Mouse (Mus musculus): Measurements from ENCODE around the gene Pnkp. TPM values are rescaled to one million over a fixed set of nuclear protein-coding genes. Genes with fewer than 3 reads are reported as not detected.

Pnkp gene
- polyA plus RNA-seq (2015; fragmentation: Nextera tagmentation; extraction: Ambion mirVana) = 27.6 and 30.9 TPM in 2 replicates

DNA sequence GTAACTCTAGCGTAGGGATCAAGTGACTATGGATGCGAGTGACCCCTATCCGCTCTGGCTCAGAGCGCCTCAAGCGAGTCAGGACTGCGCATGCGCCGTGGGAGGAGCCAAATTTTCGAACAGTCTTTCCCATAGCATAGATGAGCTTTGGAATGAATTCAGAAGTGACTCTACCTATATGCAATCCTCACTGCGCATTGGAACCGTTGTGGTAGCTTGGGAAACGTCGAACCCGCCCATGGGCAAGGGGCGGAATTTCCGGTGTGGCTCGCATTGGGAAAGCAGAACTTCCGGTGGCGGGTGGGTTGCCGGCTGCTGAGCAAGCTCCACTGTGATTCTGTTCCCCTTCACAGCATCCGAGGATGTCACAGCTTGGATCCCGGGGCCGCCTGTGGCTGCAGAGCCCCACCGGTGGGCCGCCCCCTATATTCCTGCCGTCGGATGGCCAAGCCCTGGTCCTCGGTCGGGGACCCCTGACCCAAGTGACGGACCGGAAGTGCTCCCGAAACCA, at the start of gene Pnkp:
TSS of gene Pnkp (plus strand) at position 98 of the 511 bp plus-strand sequence.

DNA sequence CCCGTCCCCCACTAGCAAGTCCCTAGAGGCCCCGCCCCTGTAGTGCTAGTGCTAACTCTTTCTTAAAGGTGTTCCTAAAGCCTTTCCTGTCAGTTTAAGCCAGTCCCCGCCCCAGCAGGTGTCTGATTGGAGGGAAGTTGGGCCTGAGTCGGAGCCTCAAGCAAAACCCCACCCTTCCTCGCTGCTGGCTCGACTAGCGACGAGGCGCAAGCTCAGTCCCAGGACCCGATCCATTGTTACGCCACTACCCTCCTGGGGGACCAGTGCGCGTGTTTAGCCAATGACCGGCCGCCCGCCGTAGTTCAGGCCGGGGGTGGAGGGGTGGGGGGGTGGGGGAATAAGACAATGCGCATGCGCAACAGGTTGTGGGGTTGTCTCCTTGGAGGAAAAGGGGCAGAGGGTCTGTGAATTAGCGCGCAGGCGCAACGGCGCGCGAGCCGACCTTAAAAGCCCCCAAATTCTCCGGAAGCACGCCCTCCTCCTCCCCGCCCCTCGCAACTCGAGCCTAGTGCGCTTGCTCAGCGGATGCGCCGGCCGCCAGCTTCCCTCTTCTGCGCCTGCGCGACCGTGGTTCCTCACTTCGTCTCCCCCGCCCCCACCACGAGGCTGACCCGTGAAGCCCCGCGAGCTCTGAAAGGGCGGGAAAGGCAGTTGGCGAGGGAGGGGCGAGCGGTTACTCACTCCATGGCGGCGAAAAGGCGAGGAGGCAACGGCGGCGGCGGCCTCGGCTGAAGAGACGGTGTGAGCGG, 41.0 kb upstream of the Pnkp start, which contains the start of the genes Nup62 and Il4i1:
TSS of gene Nup62 (plus strand) at position 368 of the 749 bp plus-strand sequence.
TSS of gene Il4i1 (plus strand) at position 667 of the 749 bp plus-strand sequence.

DNA sequence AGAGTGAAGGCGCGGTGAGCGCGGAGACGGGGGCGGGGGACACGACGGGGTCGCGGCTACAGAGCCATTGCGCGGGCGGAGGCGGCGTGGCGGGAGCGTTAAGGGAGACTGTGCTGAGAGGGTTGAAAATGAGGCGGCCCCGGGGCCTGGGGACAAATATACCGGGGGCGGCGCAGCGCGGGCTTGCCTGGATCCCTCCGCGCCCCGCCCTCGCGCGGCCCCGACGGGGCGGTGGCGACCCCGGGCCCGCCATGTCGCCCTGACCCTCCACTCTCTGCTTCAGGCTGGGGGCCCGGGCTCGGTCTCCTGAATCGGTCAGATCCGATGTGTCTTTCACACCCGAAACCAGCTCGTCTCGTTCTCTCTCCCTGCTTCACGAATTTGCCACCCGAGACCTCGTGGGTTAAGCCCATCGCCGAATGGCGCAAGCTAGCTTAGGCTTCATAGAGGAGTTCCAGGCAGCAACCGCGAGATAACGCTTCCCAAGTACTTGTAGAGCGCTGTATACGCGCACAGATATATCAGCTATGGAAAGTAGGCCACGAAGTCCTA, 40.4 kb upstream of the Pnkp start, which contains the start of gene Atf5:
TSS of gene Atf5 (minus strand) at position 189 of the 552 bp plus-strand sequence.

DNA sequence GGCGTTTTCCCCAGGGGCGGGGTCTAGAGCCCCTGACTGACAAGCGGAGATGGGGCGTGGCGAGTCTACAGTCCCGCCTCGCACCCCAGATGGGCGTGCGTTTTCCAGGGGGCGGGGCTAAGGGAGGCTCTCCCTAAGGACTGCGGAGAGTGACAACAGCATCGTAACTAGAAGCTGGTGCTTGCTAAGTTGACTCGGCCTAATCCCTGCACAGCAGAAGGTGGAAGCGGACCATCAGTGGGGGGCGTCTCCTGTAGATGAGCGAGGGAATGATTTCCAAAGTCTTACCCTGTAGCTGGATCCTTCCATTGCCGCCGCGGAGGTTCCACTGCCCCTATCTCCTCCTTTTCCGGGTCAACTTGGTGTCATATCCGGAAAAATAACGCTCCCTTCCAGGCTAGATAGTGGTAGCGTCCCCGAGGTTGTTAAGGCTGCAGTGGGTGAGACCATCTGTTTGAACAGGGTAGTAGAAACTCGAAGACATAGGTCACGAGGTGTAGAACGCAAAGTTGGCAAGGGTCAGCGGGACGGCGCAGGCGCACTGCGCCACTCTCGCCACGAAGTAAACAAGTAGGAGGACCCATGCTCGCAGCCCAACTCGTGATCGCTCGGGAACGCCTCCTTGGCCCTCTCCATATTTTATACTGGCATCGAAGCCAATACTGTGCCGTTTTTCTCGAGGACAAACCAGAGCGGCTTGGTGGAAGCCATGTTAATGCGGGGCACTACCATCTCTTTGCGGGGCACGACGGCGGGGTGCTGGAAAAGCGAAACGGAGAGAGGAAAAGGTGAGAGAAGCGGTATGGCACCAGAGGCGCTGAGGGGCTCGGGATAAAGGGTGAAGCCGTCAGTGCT, 8.2 kb upstream of the Pnkp start, which contains the start of the genes Akt1s1 and Tbc1d17:
TSS of gene Akt1s1 (plus strand) at position 431 of the 855 bp plus-strand sequence.
TSS of gene Tbc1d17 (minus strand) at position 519 of the 855 bp plus-strand sequence.

DNA sequence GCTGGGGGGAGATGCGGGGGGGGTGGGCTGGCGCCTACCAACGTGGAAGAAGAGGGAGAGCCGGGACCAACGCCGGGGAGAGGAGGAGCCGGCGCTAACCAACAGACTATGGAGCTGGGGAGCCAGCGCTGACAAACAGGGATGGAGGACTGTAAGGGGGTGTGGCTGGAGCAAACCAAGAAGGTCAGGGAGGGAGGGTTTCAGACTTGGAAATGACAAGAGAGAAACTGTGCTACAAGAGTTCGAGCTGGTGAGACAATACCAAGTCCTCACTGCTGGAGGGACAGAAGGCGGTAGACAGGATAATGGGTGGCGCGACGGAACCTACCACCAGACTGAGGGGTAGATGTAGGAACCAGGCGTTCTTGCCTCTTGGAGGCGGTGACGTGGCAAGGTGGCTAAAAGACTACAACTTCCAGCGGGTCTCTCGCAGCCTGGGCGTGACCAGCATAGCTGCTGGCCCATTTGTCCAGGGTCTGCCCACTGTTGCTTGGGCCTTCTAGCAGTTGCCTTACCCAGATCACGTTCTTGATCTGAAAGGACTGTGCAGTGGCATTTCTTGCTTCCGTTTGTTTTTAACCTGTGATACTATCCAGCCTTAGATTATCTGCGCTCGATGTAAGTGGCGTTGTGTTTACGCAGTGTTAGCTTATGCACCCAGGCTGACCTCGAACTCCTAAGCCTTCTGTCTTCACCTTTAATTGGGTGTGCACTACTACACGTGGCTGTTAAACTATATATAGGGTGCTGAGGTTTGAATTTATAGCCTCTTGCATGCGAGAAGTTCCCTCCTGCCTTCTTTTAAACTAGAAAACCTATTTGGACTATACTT, 13.0 kb downstream of the Pnkp start, which contains the start of gene Ptov1:
TSS of gene Ptov1 (minus strand) at position 92 of the 832 bp plus-strand sequence.

DNA sequence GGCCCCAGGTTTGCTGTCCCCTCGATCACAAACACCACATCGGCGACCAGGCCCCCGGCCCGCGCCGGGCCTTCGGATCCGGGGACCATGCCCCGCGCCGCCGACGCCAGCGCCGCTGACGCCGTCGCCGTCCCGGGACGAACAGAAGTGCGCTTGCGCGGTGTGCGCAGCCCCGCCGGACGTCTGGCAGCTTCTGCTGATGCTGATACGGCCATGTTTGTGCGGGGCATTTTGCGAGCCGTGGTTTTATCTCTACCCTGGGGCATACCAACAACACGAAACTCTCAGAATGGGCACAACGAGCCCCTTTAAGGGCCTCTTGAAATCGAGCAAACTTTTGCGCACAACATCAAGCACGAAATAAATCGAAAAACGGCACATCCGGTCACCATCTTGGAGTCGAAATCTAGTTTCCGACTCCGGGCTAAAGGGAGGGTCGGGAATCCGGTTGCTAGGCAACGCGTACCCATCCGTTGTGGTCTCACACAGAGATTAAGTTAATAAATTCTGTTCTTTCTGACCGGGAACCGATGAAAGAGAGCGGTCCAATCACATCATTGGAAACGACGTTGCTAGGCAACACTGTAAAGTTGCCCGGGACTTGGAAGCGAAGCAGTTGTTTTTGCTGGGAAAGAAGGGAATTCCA, 35.5 kb downstream of the Pnkp start, which contains the start of gene Med25:
TSS of gene Med25 (minus strand) at position 437 of the 646 bp plus-strand sequence.

DNA sequence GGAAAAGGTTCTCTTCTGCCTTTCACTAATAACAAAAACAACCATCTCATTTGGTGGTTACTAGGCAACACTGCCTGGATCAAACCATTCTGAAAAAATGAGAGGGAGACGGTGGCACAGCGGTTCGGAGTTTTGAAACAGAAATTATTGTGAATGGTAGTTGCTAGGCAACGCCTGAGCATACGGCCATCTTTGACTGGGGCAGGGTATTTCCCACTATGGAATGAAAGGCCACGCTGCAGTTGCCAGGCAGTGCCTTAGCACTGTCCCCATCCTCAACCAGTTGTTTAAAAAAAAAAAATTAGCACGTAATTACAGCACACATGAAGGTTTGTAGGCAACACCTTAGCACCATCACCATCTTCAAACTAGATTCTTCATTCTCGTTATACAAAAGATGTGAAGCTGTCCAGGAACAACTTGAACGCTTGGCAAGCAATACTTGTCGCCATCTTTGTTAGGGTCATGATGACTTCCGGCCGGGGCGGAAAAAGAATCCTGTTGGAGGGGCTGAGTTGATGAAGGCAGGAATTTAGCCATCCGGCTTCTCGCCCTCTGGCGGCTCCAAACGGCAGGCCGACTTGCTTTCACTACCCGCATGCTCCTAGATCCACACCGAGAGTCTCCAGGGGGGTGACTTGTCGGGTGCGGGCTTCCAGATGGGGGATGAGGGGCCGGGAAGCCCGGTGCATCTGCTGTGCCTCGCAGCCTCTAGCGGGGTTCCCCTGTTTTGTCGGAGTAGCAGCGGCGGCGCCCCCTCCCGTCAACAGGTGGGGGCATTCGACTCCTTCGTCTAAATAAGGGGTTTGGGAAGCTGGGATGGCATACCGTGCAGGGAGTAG, 38.9 kb downstream of the Pnkp start, which contains the start of gene Fuz:
TSS of gene Fuz (plus strand) at position 487 of the 842 bp plus-strand sequence.

MicroRNA genes within 50 kb of the gene (microRNA counts, 519-probe panel; counts per million panel counts)
- microRNA mmu-miR-707 = 40.5 counts per million

Small RNA genes within 50 kb of the gene (microRNA-seq; reads per million reads assigned to microRNA genes)
- gene Mir707 = not detected

Other genes starting within 250 kb of the Pnkp start
- gene Myh14, start 186.3 kb upstream of the Pnkp start, polyA plus RNA-seq (2015; fragmentation: Nextera tagmentation; extraction: Ambion mirVana) = 9.5 and 11.4 TPM in 2 replicates
- gene Izumo2, start 148.4 kb upstream of the Pnkp start, polyA plus RNA-seq (2015; fragmentation: Nextera tagmentation; extraction: Ambion mirVana) = not detected in 2 replicates
- gene Vrk3, start 108.7 kb upstream of the Pnkp start, polyA plus RNA-seq (2015; fragmentation: Nextera tagmentation; extraction: Ambion mirVana) = 26.6 and 27.4 TPM in 2 replicates
- gene Zfp473, start 106.1 kb upstream of the Pnkp start, polyA plus RNA-seq (2015; fragmentation: Nextera tagmentation; extraction: Ambion mirVana) = 0.77 and 0.92 TPM in 2 replicates
- gene Nup62, start 41.1 kb upstream of the Pnkp start, polyA plus RNA-seq (2015; fragmentation: Nextera tagmentation; extraction: Ambion mirVana) = 30.3 and 34.3 TPM in 2 replicates
- 0.65 and 0.75 TPM in 2 replicates for gene Il4i1, start 40.8 kb upstream of the Pnkp start, polyA plus RNA-seq (2015; fragmentation: Nextera tagmentation; extraction: Ambion mirVana)
- gene Atf5, start 40.5 kb upstream of the Pnkp start, polyA plus RNA-seq (2015; fragmentation: Nextera tagmentation; extraction: Ambion mirVana) = 4.6 TPM in 2 replicates
- 90.2 and 91.0 TPM in 2 replicates for gene Akt1s1, start 8.1 kb upstream of the Pnkp start, polyA plus RNA-seq (2015; fragmentation: Nextera tagmentation; extraction: Ambion mirVana)
- 103 and 107 TPM in 2 replicates for gene Tbc1d17, start 8.1 kb upstream of the Pnkp start, polyA plus RNA-seq (2015; fragmentation: Nextera tagmentation; extraction: Ambion mirVana)
- gene Ptov1, start 12.6 kb downstream of the Pnkp start, polyA plus RNA-seq (2015; fragmentation: Nextera tagmentation; extraction: Ambion mirVana) = 473 and 497 TPM in 2 replicates
- 102 and 116 TPM in 2 replicates for gene Med25, start 35.6 kb downstream of the Pnkp start, polyA plus RNA-seq (2015; fragmentation: Nextera tagmentation; extraction: Ambion mirVana)
- gene Fuz, start 38.9 kb downstream of the Pnkp start, polyA plus RNA-seq (2015; fragmentation: Nextera tagmentation; extraction: Ambion mirVana) = 15.0 and 17.1 TPM in 2 replicates
- gene Ap2a1, start 72.4 kb downstream of the Pnkp start, polyA plus RNA-seq (2015; fragmentation: Nextera tagmentation; extraction: Ambion mirVana) = 115 and 126 TPM in 2 replicates
- 0.13 and 0.25 TPM in 2 replicates for gene Tsks, start 86.1 kb downstream of the Pnkp start, polyA plus RNA-seq (2015; fragmentation: Nextera tagmentation; extraction: Ambion mirVana)
- 47.3 and 54.4 TPM in 2 replicates for gene Cpt1c, start 117.7 kb downstream of the Pnkp start, polyA plus RNA-seq (2015; fragmentation: Nextera tagmentation; extraction: Ambion mirVana)
- gene Prmt1, start 129.4 kb downstream of the Pnkp start, polyA plus RNA-seq (2015; fragmentation: Nextera tagmentation; extraction: Ambion mirVana) = 421 and 486 TPM in 2 replicates
- 39.9 and 41.6 TPM in 2 replicates for gene Irf3, start 140.5 kb downstream of the Pnkp start, polyA plus RNA-seq (2015; fragmentation: Nextera tagmentation; extraction: Ambion mirVana)
- 9.2 and 11.8 TPM in 2 replicates for gene Bcl2l12, start 141.6 kb downstream of the Pnkp start, polyA plus RNA-seq (2015; fragmentation: Nextera tagmentation; extraction: Ambion mirVana)
- 46.4 and 54.3 TPM in 2 replicates for gene Scaf1, start 159.2 kb downstream of the Pnkp start, polyA plus RNA-seq (2015; fragmentation: Nextera tagmentation; extraction: Ambion mirVana)
- 19.6 and 25.6 TPM in 2 replicates for gene Rras, start 160.8 kb downstream of the Pnkp start, polyA plus RNA-seq (2015; fragmentation: Nextera tagmentation; extraction: Ambion mirVana)
- 9.7 and 11.6 TPM in 2 replicates for gene Prr12, start 195.7 kb downstream of the Pnkp start, polyA plus RNA-seq (2015; fragmentation: Nextera tagmentation; extraction: Ambion mirVana)
- gene Nosip, start 205.3 kb downstream of the Pnkp start, polyA plus RNA-seq (2015; fragmentation: Nextera tagmentation; extraction: Ambion mirVana) = 59.8 and 66.5 TPM in 2 replicates
- 14.7 and 15.8 TPM in 2 replicates for gene Prrg2, start 205.5 kb downstream of the Pnkp start, polyA plus RNA-seq (2015; fragmentation: Nextera tagmentation; extraction: Ambion mirVana)
- 57.0 and 59.7 TPM in 2 replicates for gene Rcn3, start 235.1 kb downstream of the Pnkp start, polyA plus RNA-seq (2015; fragmentation: Nextera tagmentation; extraction: Ambion mirVana)
- 50.0 and 59.6 TPM in 2 replicates for gene Fcgrt, start 246.7 kb downstream of the Pnkp start, polyA plus RNA-seq (2015; fragmentation: Nextera tagmentation; extraction: Ambion mirVana)

Data from neural tube, postnatal 0 days (tissue).